Mouse (Mus musculus): Measurements from ENCODE around the gene Gnb3.

DNA sequence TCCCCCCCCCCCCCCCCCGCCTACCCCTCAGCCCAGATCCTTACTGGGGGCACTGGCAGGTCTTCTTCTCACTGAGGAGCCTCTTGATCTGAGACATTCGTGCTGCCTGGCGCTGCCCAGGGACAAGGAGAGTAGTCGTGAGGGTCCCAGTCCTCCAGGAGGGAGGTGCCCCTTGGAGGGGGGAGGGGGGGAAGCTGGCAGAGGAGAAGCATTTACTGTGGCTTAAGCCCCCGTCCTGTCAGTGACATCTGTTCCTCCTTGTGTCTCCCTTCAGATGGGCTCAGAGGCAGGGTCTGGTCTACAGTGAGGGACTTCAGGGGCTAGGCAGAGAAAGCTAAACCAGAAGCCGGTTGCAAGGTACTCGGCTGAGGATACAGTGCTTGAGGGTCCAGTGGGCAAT lies 26.5 kb upstream of the Gnb3 start:
- TF ChIP-seq POLR2A (IDR thresholded peaks at IDR 0.05; ENCODE audit: insufficient read depth, low read depth, low read length) (no peak), CTCF (IDR thresholded peaks at IDR 0.05; ENCODE audit: insufficient read depth, low read depth, low read length) (no peak)

Data from olfactory bulb, adult 2 months (tissue).